Mouse (Mus musculus): Measurements from ENCODE around the gene Keap1.

DNA sequence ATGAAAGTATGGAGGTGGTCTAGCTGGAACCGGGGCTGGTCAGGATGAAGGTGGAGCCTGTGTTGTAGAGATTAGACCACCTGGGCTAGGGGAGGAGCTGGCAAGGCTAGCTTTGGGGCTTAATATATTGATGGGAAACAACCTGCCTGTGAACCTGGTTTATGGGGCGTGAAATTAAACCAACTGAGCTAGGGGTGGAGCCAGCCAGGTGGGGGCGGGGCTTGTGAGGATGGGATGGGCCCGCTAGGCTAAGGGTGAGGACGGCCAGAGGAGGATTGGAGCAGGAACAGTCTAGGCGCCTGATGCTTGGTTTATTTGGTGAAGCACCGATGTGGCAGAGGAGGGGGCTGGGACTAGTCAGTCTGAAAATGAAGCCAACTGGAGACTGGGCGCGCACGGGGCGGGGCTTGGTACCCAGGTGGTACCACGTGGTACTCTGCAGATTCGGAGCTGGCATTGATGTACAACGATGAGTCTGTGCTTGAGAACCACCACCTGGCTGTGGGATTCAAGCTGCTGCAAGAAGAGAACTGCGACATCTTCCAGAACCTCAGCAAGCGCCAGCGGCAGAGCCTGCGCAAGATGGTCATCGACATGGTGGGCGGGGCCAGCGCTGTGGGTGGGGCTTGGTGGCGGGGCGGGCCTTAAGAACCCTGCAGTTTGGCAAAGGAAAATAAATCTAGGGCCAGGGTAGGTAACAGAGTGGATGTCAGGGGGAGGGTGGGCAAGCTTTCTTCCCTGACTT, 34.5 kb downstream of the Keap1 start:
- TF ChIP-seq CTCF (conservative IDR thresholded peaks at IDR 0.05; ENCODE audit: insufficient read depth, insufficient read length, low read depth, low read length), result no peak
- no peak for TF ChIP-seq POLR2A (IDR thresholded peaks at IDR 0.05; ENCODE audit: low read depth, low read length)
